Mouse (Mus musculus) embryonic fibroblast, embryonic 13.5 days (primary cell): ENCODE measurements around the gene Sept9.

Experiments used
- CTCF ChIP-seq: IDR thresholded peaks from 2 replicates; pipeline ENCODE4 v1.5.1; 2011; ENCODE audit warnings: mild to moderate bottlenecking, control low read depth, low read length, moderate library complexity, borderline replicate concordance; ENCODE audit not compliant: insufficient read depth
- POLR2A ChIP-seq: IDR thresholded peaks from 2 replicates; pipeline ENCODE4 v1.6.1; 2011; ENCODE audit warnings: low read depth, mild to moderate bottlenecking, control low read depth, low read length, moderate library complexity

DNA sequence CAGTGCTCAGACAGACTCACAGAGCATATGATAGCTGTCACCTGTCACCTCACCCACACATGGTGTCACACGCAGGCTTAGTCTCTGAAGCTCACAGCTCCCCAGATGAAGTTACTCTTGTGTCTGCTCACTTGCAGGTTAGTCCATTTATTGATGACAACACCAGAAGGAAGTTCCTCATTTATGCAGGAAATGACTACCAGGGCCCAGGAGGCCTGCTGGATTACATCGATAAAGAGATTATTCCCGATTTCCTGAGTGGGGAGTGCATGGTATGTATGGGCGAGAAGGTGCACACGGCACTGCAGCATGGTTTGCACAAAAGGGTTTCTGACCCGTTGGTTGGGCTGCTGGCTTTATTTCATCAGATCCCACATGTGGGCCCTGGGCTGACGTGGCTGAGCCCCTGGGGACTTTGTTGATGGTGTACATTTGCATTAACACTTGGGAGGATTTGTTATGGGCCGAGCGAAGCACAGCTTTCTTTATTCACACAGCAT, 48.9 kb upstream of the Sept9 start:
- no peak for TF ChIP-seq CTCF
- no peak for TF ChIP-seq POLR2A
